Mouse (Mus musculus) lung, postnatal 36 days (tissue): Measurements from ENCODE around the gene Smchd1.
A peak's percentile ranks its signal among the peaks of the same experiment; 100 is the strongest.
"Not testable (repeated sequence)": the region's sequence is repeated elsewhere in the genome, so short reads cannot be mapped to it uniquely, and the experiment has no call there.

ENCODE experiments used
- DNase-seq: peaks from one replicate; pipeline ENCODE4 v3.0.0; 2022; ENCODE audit warnings: mixed read lengths

Smchd1 gene

GRCm38 (mm10) chr17:71444126-71444525 lies 31.0 kb downstream of the Smchd1 start:
- DNase-seq, result no peak

GRCm38 (mm10) chr17:71443273-71443672 lies 31.9 kb downstream of the Smchd1 start:
- no peak for DNase-seq

- not testable (repeated sequence) for DNase-seq
These were observed 52.6 kb downstream of the Smchd1 start for GRCm38 (mm10) chr17:71422502-71422901.

- DNase-seq, result not testable (repeated sequence)
These were observed 55.7 kb downstream of the Smchd1 start for GRCm38 (mm10) chr17:71419448-71419847.

DNA sequence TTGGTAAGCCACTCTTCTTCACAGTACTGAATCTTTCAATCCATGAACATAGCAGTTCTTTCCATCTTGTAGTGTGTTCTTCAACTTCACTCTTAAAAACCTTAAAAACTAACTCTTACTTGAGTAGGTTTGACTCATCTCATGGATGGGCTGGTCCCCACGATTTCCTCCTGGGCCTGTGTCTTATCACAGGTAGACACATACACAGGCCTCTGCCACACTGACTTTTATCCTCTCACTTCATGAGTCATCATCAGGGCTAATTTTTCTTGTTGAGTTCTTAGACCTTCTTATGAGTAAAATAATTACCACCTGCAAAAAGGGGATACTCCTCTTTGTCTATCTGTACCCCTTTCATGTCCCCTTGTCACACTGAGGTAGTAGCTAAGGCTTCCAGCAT lies 58.1 kb downstream of the Smchd1 start:
- DNase-seq, result no peak

DNA sequence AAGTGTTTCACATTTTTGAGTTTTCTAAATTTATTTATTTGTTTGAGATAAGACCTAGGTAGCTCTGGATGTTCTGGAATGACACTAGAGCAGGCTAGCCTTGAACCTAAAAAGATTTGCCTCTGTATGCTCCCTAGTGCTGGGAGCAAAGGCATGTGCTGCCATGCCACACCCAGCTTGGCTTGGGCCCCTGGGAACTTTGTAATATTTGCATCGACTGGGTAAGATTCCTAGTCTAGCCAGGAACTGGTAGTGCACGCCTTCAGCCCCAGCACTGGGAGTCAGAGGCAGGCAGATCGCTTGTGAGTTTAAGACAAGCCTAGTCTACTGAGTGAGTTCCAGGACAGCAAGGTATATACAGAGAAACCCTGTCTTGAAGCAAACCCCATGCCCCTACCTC lies 87.7 kb downstream of the Smchd1 start:
- peak; percentile 19 for DNase-seq

DNA sequence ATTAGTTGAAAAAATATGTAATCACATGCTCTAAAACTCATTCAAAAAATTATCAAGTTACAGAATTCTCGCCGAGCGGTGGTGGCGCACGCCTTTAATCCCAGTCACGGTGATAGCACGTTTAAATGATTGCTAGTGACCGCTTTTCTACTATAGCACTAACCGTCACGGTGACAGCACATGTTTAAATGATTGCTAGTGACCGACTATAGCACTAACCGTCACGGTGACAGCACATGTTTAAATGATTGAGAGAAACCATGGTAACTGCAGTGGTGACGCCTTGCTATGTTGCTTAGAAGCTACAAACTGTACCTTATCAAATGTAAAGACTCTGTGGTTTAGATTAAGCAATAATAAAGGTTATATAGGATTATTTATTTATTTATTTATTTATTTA lies 94.8 kb downstream of the Smchd1 start:
- DNase-seq, result no peak

DNA sequence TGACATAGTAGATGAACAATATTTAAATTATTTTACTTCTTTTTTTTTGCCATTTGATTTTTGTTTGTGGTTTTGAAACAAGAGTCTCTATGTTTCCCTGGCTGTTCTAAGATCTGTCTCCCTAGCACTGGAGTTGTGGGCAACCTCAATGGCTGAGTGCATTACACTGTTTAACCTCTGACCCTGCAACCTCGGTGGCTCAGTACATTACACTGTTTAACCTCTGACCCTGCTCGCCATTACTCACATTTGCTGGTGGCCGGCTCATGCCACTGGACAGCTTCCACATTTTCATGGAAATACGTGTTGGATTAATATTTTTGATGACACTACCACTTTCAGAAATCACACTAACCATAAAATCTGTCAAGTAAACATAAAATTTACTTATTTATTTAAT lies 97.2 kb downstream of the Smchd1 start:
- no peak for DNase-seq

DNA sequence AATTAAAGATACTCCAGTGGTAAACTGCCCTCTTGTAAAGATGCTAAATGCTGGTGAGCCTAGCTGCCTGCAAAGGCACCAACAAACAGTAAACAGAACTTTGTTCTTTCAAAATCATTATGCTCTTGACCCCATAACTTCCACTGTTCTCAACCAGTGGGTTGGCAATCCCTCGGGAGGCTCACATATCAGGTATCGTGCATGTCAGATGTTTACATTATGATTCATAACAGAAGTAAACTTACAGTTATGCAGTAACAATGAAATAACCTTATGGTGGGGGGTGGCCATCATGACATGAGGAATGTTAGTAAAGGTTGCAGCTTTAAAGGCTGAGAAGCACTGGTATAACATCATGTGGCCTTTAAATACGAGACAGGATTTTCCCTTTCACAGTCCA lies 119.6 kb downstream of the Smchd1 start:
- DNase-seq, result no peak

DNA sequence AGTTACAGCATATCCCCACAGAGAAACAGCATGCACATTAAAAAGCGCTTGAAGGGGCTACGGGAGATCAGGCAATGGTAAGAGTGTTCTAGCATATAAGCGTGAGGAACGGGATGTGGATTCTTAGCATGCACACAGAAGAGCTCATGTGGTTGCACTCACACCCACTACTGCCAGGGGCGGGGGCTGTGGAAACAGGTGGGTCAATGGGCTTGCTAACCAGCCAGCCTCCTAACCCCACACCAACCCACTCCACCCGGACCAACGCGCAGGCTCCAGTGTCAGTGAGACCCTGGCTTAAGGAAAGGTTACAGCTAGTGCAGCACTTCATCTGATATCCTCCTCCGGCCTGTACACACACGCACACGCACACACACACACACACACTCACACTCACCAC lies 120.9 kb downstream of the Smchd1 start:
- DNase-seq, result no peak

- peak; percentile 11 for DNase-seq
These were observed 127.0 kb downstream of the Smchd1 start for GRCm38 (mm10) chr17:71348188-71348587.

- no peak for DNase-seq
These were observed 133.1 kb downstream of the Smchd1 start for GRCm38 (mm10) chr17:71342006-71342405.

- no peak for DNase-seq
These were observed 136.5 kb downstream of the Smchd1 start for GRCm38 (mm10) chr17:71338627-71339026.

DNA sequence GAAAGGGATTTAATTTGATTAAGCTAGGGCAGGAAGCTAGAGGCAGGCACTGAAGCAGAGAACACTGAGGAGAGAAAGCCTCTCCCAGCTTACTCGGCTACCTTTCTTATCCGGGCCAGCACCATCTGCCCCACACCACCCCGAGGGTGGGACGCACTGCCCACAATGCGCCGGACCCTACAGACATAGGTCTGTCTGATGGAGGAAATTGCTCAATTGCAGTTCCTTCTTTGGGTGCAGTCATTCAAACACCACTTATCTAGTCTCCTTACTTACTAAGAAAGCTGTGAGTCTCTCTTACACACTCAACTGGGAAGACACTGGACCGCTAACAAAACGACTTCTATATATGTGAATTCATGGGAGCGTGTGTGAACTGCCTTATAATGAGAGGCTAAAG lies 137.6 kb downstream of the Smchd1 start:
- no peak for DNase-seq

- peak; percentile 21 for DNase-seq
These were observed 138.7 kb downstream of the Smchd1 start for GRCm38 (mm10) chr17:71336421-71336820.

DNA sequence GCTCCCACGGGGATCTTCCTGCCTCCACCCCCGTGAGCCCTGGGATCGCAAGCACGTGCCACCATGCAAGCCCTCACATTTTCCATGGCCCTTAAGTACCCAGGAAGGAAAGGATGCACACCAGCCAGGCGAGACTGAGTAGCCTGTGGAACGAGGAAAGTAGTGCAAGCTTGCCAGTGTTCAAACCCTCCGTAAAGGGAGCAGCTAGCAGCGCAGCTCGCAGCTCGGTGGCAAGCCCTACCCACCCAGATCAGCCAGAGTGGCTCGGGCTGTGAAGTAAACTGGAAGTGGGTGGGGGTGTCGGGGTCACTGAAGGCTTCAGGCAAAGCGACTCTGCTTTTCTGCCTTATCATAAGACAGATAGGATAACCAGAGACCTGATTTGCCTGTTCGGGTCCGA lies 142.8 kb downstream of the Smchd1 start:
- no peak for DNase-seq

DNA sequence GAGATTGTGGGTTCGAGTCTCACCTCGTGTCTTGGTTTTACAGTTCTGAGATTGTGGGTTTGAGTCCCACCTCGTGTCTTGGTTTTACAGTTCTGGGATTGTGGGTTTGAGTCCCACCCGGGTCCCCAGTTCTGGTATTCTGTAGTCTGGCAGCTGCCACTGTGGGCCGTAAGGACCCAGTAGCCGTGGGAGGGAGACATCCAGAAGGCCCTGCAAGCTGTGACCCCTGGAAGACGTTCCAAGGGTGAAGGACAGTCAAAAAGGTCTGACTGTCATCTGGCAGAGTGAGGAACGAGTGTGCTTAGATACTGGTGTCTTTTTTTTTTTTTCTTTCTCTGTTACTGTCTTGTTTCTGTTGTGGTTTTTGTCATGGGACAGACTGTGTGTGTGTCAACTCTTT lies 154.4 kb downstream of the Smchd1 start:
- DNase-seq, result not testable (repeated sequence)

DNA sequence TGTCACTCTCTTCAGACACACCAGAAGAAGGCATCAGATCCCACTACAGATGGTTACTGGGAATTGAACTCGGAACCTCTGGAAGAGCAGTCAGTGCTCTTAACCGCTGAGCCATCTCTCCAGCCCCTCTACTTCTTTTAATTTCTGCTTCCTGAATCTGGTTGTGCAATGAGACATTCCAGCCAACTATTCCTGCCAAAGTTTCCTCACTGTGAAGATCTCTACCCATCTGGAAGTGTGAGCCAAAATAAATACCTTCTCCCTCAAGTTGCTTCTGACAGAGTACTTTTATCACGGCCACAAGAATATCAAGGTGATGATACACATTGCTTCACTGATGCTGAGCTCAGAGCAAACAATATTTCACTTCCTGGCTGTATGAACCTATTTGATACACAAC lies 155.8 kb downstream of the Smchd1 start:
- no peak for DNase-seq

DNA sequence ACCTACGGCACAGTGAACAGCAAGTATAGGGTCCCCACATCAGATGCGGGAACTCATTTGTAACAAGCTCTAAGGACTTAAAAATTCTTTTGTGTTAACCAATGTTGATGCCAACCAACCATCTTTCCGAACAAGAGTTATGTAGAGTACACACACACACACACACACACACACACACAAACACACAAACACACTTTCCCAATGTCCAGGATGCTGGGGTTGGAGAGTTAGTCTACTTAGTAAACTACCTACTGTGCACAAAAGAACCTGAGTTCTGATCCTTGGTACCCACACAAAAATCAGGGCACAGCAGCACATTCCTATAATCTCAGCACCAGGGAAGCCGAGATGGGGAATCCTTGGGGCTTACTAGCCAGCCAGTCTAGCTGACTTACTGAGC lies 157.6 kb downstream of the Smchd1 start:
- no peak for DNase-seq

DNA sequence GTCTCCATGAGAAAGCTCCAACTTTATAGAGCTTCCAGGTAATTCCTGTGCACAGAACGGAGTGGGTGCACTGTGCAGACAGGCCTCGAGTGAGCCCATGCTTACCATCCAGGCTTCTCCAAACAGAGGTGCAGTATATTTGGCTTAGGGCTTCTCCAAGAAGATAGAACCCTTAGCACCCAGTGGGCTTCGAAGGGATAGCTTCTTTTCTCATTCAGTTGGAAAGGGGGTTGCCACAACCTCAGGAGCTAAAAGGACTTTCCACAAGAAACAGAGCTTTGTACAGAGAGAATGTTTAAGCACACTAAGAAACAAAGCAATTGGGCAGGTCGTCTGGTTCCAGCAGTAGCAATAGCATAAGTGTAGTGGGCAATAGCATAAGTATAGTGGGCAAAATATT lies 160.8 kb downstream of the Smchd1 start:
- no peak for DNase-seq

DNA sequence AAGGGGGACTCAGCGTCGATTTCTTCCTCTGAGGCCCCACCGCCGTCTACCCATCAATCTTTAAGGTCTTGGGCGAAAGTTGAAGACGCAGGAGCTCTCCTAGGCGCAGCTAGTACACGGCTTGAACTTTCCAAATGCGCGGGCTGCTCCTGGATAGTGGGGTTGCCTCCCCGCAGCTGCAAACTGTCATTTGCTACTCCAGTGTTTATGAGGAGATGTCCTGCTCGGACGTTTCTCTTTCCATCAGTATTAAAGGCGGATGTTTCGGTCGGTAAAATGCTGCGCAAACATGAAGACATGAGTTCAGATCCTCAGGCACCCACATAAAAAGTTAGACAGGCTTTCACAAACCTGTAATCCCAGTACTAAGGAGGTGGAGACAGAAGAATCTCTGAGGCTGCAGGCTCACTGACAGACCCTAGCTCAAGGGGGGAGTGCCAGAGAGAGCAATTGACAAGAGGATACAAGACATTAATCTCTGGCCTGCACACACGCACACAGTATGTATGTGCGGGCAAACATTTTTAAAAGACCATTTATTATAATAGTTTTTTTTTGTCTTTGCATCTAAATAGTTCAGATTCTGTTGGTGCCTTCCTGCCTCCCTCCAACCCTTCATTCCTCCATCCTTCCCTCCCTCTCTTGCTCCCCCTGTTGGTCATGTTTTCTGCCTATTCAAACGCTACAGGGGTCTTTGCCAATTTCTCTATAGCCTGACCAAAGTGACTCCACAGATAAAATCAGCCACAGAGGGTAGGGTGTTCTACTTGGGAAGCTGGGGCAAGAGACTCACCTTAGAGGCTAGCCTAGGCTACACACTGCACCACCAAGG lies 163.6 kb downstream of the Smchd1 start, which contains the start of gene Emilin2:
Gene Emilin2 (minus strand): TSS at position 639 of the 832 bp plus-strand sequence.
- peak; percentile 57 for DNase-seq

DNA sequence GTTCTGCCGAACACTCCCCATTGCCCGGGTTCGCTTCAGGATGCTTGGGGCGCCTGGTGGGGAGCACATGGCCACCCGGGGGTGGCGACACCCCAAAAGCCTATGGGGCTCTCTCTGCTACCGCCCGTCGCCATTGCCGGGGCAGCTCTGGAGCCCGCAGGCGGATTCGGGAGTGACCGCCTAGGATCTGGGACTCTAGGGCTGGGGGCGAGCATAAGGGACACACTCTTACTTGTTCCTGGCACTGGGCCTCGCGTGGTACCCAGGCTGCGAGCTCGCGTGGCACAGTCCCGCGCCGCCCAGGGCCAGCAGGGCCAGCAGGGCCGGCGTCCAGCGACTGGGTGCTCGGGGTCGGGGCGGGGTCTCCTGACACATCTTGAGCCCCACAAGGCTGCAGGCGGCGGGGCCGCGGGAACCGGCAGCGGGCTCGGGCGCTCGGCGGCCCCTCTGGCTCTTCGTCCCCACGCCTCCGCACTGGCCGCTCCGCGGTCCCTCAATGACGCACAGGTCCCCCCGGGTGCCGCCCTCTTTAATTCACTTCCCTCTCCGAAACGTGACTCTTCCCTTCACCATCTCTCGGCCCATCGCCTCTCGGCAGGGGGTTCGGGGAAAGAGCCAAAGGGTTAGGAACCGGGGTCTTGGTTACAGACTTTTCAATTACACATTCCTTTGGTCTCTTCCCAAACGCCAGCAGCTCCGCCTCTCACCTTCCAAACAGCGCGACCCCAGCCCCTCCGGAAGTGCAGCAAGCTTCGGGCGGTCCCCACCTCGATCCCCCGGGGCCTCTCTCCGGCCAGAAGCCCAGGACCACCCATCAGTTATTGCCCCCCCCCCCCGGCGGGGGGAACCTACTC lies 164.4 kb downstream of the Smchd1 start:
- peak; percentile 56 for DNase-seq

- DNase-seq, result no peak
These were observed 165.2 kb downstream of the Smchd1 start for GRCm38 (mm10) chr17:71309711-71310485.
